Mouse (Mus musculus) lung, embryonic 15.5 days (tissue): ENCODE results near the gene Hjurp. TPM values are rescaled to one million over a fixed set of nuclear protein-coding genes. Genes with fewer than 3 reads are reported as not detected.

Experiments used
- ATAC-seq: fragments of 200-750 bp; cut with Nextera tagmentation; 2 replicates; pipeline ENCODE4 v1.8.0; 2017; ENCODE audit warnings: moderate number of reproducible peaks, borderline replicate concordance; ENCODE audit not compliant: low FRiP score, low TSS enrichment; ENCODE audit errors: extremely low read depth
- H3K27ac ChIP-seq: fragments of 300-500 bp; sonication (generic); 2 replicates; pipeline ENCODE4 v1.5.1; 2015; ENCODE audit warnings: moderate library complexity, mild to moderate bottlenecking, inconsistent platforms
- H3K27me3 ChIP-seq: fragments of 300-500 bp; sonication (generic); 2 replicates; pipeline ENCODE4 v1.6.1; 2015; ENCODE audit warnings: inconsistent platforms
- H3K36me3 ChIP-seq: fragments of 300-500 bp; sonication (generic); 2 replicates; pipeline ENCODE4 v1.6.1; 2015; ENCODE audit warnings: inconsistent platforms
- H3K4me1 ChIP-seq: fragments of 300-500 bp; sonication (generic); 2 replicates; pipeline ENCODE4 v1.6.1; 2015; ENCODE audit warnings: inconsistent platforms
- H3K4me2 ChIP-seq: fragments of 300-500 bp; sonication (generic); 2 replicates; pipeline ENCODE4 v1.6.1; 2015; ENCODE audit warnings: inconsistent platforms, mild to moderate bottlenecking, moderate library complexity
- H3K4me3 ChIP-seq: fragments of 300-500 bp; sonication (generic); 2 replicates; pipeline ENCODE4 v1.5.1; 2015; ENCODE audit warnings: mild to moderate bottlenecking, inconsistent platforms
- H3K9ac ChIP-seq: fragments of 300-500 bp; sonication (generic); 2 replicates; pipeline ENCODE4 v1.6.1; 2015; ENCODE audit warnings: inconsistent platforms
- H3K9me3 ChIP-seq: fragments of 300-500 bp; sonication (generic); 2 replicates; pipeline ENCODE4 v1.6.1; 2016; ENCODE audit warnings: inconsistent platforms
- WGBS: fragments of 180-500 bp; shearing (Covaris S2); methylation state at CpG from one replicate; pipeline ENCODE4 v1.1.7; 2015; 5-methylcytosine and 5-hydroxymethylcytosine counted together
- polyA plus RNA-seq: library from polyadenylated mRNA; unstranded; fragments of >200 nt; fragmentation: Nextera tagmentation; extraction: Ambion mirVana; gene quantifications from 2 replicates; pipeline ENCODE4 v1.2.1, GENCODE M21; 2015

Gene Hjurp
- polyA plus RNA-seq, 1 experiment from 2014 or later: 198 TPM

DNA sequence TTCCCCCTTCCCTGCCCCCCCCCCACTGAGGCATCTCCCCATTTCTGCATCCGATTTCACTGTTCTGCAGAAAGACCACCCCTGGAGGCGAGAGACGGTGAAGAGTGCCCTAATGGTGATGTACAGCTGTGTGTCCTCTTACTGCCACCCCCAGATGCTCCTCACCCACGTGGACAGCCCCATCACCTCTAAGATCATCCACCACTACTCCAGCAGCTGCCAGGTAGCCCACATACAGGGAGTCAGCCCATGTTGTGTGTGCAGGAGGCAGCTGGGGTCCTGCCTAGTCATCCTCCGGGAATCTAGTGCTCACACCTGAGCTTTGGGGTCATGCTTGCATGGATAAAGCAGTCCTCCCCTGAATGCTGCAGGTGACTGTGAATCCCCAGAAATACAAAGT lies 33.6 kb downstream of the Hjurp start:
- no peak overlapping the region for H3K9ac ChIP-seq
- 59% methylated on average over 5 of the region's 5 CpGs for WGBS
- peaks cover 22% of the 10 kb centered on the region; the same call in 1 of the 2 replicates for H3K9me3 ChIP-seq
- H3K4me2 ChIP-seq: no peak overlapping the region
- H3K4me3 ChIP-seq: no peak overlapping the region
- no peaks in the 10 kb centered on the region for H3K36me3 ChIP-seq
- ATAC-seq: no peak
- H3K27me3 ChIP-seq: no peaks in the 10 kb centered on the region
- no peak overlapping the region for H3K27ac ChIP-seq
- no peaks in the 10 kb centered on the region for H3K4me1 ChIP-seq

- no peaks in the 10 kb centered on the region for H3K27me3 ChIP-seq
- H3K36me3 ChIP-seq: no peaks in the 10 kb centered on the region
- peak; percentile 8; the same call in 1 of the 2 replicates for ATAC-seq
- H3K4me1 ChIP-seq: no peaks in the 10 kb centered on the region
- whole genome bisulfite sequencing: 64% methylated on average over 4 of the region's 4 CpGs
- H3K27ac ChIP-seq: no peak overlapping the region
- H3K4me3 ChIP-seq: no peak overlapping the region
- H3K9me3 ChIP-seq: peaks cover 30% of the 10 kb centered on the region; the same call in 1 of the 2 replicates
- H3K4me2 ChIP-seq: no peak overlapping the region
- no peak overlapping the region for H3K9ac ChIP-seq
These were observed 36.9 kb downstream of the Hjurp start for GRCm38 (mm10) chr1:88240579-88240978.

DNA sequence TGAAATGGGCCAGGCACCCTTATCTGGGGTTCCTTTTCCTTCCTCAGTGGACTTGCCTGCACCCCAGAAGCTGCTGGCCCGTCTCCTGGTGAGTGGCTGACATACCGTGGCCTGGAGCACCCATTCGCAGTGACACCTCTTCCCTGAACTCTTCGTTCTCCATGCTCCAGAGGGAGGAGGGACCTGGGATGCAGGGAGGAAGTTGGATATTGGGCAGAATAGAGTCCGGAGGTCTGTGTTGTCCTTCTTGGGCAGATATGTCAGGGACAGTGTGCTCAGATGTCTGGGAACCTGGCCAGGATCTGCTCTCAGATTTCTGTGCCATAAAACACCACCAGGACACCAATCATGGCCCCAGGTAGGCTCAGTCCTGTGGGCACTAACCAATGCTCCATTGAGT lies 37.4 kb downstream of the Hjurp start:
- Histone ChIP-seq H3K4me1 (no peaks in the 10 kb centered on the region), H3K9me3 (peaks cover 33% of the 10 kb centered on the region; the same call in 1 of the 2 replicates), H3K9ac (no peak overlapping the region), H3K27ac (no peak overlapping the region), H3K27me3 (no peaks in the 10 kb centered on the region), H3K4me3 (no peak overlapping the region), H3K36me3 (no peaks in the 10 kb centered on the region), H3K4me2 (no peak overlapping the region)
- WGBS: 70% methylated on average over 5 of the region's 5 CpGs
- ATAC-seq: no peak

GRCm38 (mm10) chr1:88238771-88239170 lies 38.7 kb downstream of the Hjurp start:
- Histone ChIP-seq H3K9me3 (peaks cover 38% of the 10 kb centered on the region; the same call in 1 of the 2 replicates), H3K4me2 (no peak overlapping the region), H3K4me3 (no peak overlapping the region), H3K9ac (no peak overlapping the region), H3K27ac (no peak overlapping the region), H3K27me3 (no peaks in the 10 kb centered on the region), H3K4me1 (no peaks in the 10 kb centered on the region), H3K36me3 (no peaks in the 10 kb centered on the region)
- WGBS: 71% methylated on average over 6 of the region's 6 CpGs
- 0 out of 2 replicates have a peak, but pooled peaks have one; percentile 6 for ATAC-seq

DNA sequence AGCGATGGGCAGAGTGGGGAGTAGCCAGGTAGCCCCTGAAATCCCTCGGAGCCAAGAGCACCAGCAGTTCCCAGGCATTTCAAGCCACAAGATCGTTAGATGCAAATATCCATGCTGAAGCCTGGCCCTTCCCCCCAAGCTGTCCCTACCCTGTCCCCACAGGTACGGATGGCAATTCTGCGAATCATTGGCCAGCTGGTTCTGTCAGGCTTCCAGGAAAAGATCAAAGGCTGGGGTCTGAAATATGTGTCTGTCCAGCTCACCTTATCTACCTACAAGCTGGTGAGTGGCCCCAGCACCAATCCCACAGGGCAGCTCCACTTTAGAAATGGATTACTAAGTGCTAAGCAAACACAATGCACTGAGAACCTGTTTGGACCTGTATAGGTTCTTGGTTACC lies 40.1 kb downstream of the Hjurp start:
- no peak overlapping the region for H3K9ac ChIP-seq
- no peaks in the 10 kb centered on the region for H3K36me3 ChIP-seq
- ATAC-seq: no peak
- H3K4me2 ChIP-seq: no peak overlapping the region
- no peak overlapping the region for H3K4me3 ChIP-seq
- no peaks in the 10 kb centered on the region for H3K27me3 ChIP-seq
- peaks cover 41% of the 10 kb centered on the region; the same call in 1 of the 2 replicates for H3K9me3 ChIP-seq
- no peak overlapping the region for H3K27ac ChIP-seq
- no peaks in the 10 kb centered on the region for H3K4me1 ChIP-seq
- 69% methylated on average over 5 of the region's 5 CpGs for WGBS

DNA sequence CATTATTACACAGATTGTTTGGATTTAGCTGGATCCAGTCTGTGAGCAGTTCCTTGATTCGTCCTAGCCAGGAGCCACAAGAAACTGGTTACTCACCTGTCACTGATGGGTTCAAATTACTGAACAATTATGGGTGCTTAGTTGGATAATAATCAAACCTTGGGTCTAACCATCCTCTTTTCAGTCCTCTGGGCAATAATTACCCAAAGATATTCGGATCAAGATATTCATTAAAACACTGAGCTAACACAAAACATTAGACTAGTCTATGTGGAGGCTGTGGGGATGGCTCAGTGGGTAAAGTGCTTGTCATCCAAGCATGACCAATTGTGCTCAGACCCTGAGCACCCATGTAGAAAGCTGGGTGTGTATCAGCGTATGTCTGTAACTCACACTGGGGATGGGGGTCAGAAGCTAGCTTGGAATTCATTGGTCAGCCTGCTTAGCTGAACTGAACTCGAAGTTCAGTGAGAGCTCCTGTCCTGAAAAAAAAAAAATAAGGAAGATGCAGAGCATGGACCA lies 41.5 kb downstream of the Hjurp start:
- Histone ChIP-seq H3K27ac (no peak overlapping the region), H3K27me3 (no peaks in the 10 kb centered on the region), H3K9ac (no peak overlapping the region), H3K9me3 (peaks cover 38% of the 10 kb centered on the region; the same call in 1 of the 2 replicates), H3K4me2 (no peak overlapping the region), H3K36me3 (no peaks in the 10 kb centered on the region), H3K4me3 (no peak overlapping the region), H3K4me1 (no peaks in the 10 kb centered on the region)
- ATAC-seq: no peak
- 59% methylated on average over 4 of the region's 4 CpGs for WGBS

DNA sequence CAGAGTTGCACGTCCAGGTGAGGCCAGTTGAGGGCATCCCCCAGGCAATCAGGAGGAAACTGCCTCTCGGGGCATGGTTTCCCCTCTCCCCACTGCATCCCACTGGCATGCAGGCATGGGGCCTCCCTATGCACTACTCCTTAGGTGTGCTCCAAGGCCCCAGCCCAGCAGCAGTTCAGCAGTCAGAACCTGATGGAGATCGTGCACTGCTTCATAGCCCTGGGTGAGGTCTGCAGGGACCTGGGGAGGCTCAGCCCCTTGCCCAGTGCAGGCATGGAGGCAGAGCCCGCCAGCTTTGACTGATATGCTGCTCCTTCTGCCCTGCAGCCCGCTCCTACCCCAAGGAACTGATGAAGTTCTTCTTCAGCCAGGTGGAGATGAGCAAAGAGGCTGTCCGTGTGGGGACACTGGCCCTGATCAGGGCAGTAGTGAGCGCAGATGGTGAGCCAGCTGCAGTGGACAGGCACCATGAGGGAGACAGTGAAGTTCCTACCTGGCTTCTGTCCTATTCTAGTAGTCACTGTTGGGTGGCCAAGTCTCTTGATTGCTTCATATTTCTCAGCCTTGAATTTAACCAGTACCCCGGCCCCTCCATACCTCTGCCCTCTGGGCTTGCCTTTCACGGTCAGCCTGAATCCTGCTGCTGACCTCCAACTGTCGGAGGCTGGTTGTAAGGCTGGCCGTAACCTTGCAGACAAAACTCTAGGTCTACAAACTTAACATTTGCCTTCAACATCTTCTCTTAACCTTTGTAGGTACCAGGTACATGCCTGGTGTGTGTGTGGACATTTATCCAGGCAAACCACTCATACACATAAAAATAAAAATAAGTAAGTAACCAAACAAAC lies 42.2 kb downstream of the Hjurp start:
- peak; percentile 4; the same call in 1 of the 2 replicates for ATAC-seq
- H3K9ac ChIP-seq: no peak overlapping the region
- H3K4me1 ChIP-seq: no peaks in the 10 kb centered on the region
- H3K27ac ChIP-seq: no peak overlapping the region
- H3K9me3 ChIP-seq: peaks cover 31% of the 10 kb centered on the region; the same call in 1 of the 2 replicates
- H3K4me2 ChIP-seq: no peak overlapping the region
- 58% methylated on average over 11 of the region's 11 CpGs for WGBS
- H3K36me3 ChIP-seq: no peaks in the 10 kb centered on the region
- H3K27me3 ChIP-seq: no peaks in the 10 kb centered on the region
- no peak overlapping the region for H3K4me3 ChIP-seq

DNA sequence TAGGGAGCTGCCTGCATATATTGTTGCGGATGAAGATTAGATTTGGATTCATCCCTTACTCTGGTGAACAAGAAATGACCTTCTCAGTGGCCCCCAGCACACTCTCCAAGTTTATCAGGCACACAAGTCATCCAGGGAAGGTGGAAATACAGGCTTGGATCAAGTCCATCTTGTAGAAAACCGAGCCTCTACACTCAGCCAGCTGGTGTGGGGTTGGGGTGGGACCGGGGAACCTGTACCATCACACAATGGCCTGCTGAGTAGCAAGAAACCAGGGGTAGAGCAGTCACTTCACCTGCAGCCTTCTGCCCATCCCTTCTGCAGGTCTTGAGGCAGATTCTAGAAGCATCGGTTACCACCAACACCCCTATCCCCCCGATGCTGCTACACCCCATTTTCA lies 42.8 kb downstream of the Hjurp start:
- no peaks in the 10 kb centered on the region for H3K36me3 ChIP-seq
- no peaks in the 10 kb centered on the region for H3K4me1 ChIP-seq
- no peak overlapping the region for H3K27ac ChIP-seq
- no peak overlapping the region for H3K4me2 ChIP-seq
- no peaks in the 10 kb centered on the region for H3K27me3 ChIP-seq
- H3K9ac ChIP-seq: no peak overlapping the region
- H3K9me3 ChIP-seq: peaks cover 33% of the 10 kb centered on the region; the same call in 1 of the 2 replicates
- no peak overlapping the region for H3K4me3 ChIP-seq
- ATAC-seq: no peak
- WGBS: 42% methylated on average over 5 of the region's 5 CpGs

DNA sequence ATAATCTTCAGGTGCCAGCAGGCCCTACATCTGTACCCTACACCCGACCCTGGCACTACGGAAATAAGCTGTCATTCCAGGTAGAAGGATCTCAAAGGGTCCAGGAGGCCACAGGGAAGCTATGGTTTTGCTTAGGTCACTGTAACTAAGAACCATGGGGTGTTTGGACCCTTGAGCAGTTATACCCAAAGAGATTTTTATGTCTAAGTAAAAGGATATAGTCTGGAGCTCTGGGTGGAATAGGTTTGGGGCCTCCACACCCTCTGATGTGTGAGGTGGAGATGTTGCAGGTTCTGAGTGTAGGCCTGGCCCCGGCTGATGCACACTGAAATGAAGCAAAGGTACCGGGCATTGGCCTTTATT lies 43.2 kb downstream of the Hjurp start:
- ATAC-seq: no peak
- no peak overlapping the region for H3K4me2 ChIP-seq
- WGBS: 62% methylated on average over 4 of the region's 4 CpGs
- no peak overlapping the region for H3K9ac ChIP-seq
- H3K27ac ChIP-seq: no peak overlapping the region
- H3K4me3 ChIP-seq: no peak overlapping the region
- peaks cover 35% of the 10 kb centered on the region; the same call in 1 of the 2 replicates for H3K9me3 ChIP-seq
- H3K4me1 ChIP-seq: no peaks in the 10 kb centered on the region
- no peaks in the 10 kb centered on the region for H3K27me3 ChIP-seq
- H3K36me3 ChIP-seq: no peaks in the 10 kb centered on the region

DNA sequence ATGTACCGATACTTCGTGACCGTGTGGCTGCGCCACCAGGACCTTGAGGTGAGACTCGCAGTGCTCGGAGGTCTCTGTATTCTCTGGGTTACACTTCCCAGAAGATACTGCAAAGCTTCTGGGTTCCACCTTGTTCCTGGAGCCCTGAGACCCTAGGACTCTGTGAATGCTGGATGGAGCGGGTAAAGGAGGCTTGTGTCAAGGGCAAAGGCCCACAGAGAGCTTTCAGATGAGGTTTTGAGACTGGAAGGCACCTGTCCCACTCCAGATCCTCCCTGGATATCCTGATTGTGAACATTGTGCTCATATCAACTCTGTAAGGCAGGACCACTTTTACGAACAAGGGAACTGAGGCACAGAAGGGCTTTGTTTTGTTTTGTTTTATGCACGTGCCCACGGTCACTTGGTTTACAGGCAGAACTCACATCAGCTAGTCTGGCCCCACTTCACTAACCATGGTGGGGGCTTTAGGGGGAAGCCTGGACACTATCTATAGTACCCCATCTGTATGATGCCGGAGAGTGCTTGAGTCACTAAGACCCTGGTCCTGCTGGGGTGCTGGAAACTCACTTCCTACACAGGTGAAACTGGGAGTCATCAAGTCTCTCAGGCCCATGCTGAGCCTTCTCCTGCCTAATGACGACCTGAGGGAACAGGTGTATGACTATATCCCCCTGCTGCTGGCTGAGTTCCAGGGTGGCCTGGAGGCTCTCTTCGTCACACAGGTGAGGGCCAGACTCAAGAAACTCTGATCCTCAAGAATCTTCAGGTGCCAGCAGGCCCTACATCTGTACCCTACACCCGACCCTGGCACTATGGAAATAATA lies 43.8 kb downstream of the Hjurp start:
- Histone ChIP-seq H3K36me3 (no peaks in the 10 kb centered on the region), H3K4me3 (no peak overlapping the region), H3K4me2 (no peak overlapping the region), H3K4me1 (no peaks in the 10 kb centered on the region), H3K9ac (no peak overlapping the region), H3K9me3 (peaks cover 30% of the 10 kb centered on the region; the same call in 1 of the 2 replicates), H3K27me3 (no peaks in the 10 kb centered on the region), H3K27ac (no peak overlapping the region)
- WGBS: 64% methylated on average over 14 of the region's 14 CpGs
- ATAC-seq: no peak

GRCm38 (mm10) chr1:88232664-88233380 lies 44.6 kb downstream of the Hjurp start:
- Histone ChIP-seq H3K9ac (no peak overlapping the region), H3K4me2 (no peak overlapping the region), H3K27ac (no peak overlapping the region), H3K4me3 (no peak overlapping the region), H3K36me3 (no peaks in the 10 kb centered on the region), H3K4me1 (no peaks in the 10 kb centered on the region), H3K27me3 (no peaks in the 10 kb centered on the region), H3K9me3 (peaks cover 27% of the 10 kb centered on the region; the same call in 1 of the 2 replicates)
- no peak for ATAC-seq
- WGBS: 50% methylated on average over 3 of the region's 3 CpGs
